Mouse (Mus musculus): ENCODE measurements around the gene Dgki. TPM values are rescaled to one million over a fixed set of nuclear protein-coding genes. Genes with fewer than 3 reads are reported as not detected.

Dgki gene
- total RNA-seq, 1 experiment, result 0.94 TPM

GRCm38 (mm10) chr6:36835351-36835750 lies 464.6 kb downstream of the Dgki start:
- in situ Hi-C loops (cut with MboI; ENCODE audit: low sequenced_read_pairs in 2 of 2, unreplicated experiment in 2 of 2), result no loop called here
- H3K4me3 ChIP-seq (ENCODE audit: insufficient read depth in 1 of 2, low read depth in 1 of 2, low read length in 2 of 2, poor library complexity in 1 of 2, severe bottlenecking in 1 of 2), result no peak overlapping the region
- no peaks in the 10 kb centered on the region for H3K36me3 ChIP-seq (ENCODE audit: control insufficient read depth, insufficient read depth, low read length, poor library complexity, severe bottlenecking)
- no peak overlapping the region for H3K9ac ChIP-seq (ENCODE audit: insufficient read depth, low read depth, low read length, poor library complexity, severe bottlenecking)
- no peak overlapping the region for H3K27ac ChIP-seq (ENCODE audit: insufficient read depth, low read depth, low read length, poor library complexity, severe bottlenecking)
- TF ChIP-seq HCFC1 (IDR thresholded peaks at IDR 0.05; ENCODE audit: borderline replicate concordance, insufficient read depth, low read length) (no peak), CHD2 (IDR thresholded peaks at IDR 0.05; ENCODE audit: low read depth, low read length) (no peak), ZC3H11A (IDR thresholded peaks at IDR 0.05; ENCODE audit: borderline replicate concordance, low read depth, low read length) (no peak), MAFK (IDR thresholded peaks at IDR 0.05; ENCODE audit: insufficient read depth, low read depth, low read length) (no peak), ZNF384 (IDR thresholded peaks at IDR 0.05; ENCODE audit: low read depth, low read length) (no peak)
- no peaks in the 10 kb centered on the region for H3K4me1 ChIP-seq (ENCODE audit: control insufficient read depth in 2 of 2, insufficient read depth in 2 of 2, low read length in 2 of 2, poor library complexity in 1 of 2)
- DNase-seq (ENCODE audit: low read depth, low spot score), result no peak
- no peaks in the 10 kb centered on the region for H3K9me3 ChIP-seq (ENCODE audit: control insufficient read depth, insufficient read depth, low read depth, low read length)

- no peaks in the 10 kb centered on the region for H3K36me3 ChIP-seq (ENCODE audit: control insufficient read depth, insufficient read depth, low read length, poor library complexity, severe bottlenecking)
- in situ Hi-C loops (cut with MboI; ENCODE audit: low sequenced_read_pairs in 2 of 2, unreplicated experiment in 2 of 2), result no loop called here
- no peaks in the 10 kb centered on the region for H3K9me3 ChIP-seq (ENCODE audit: control insufficient read depth, insufficient read depth, low read depth, low read length)
- no peak overlapping the region for H3K27ac ChIP-seq (ENCODE audit: insufficient read depth, low read depth, low read length, poor library complexity, severe bottlenecking)
- no peak for TF ChIP-seq MAFK (IDR thresholded peaks at IDR 0.05; ENCODE audit: insufficient read depth, low read depth, low read length)
- no peak for TF ChIP-seq CHD2 (IDR thresholded peaks at IDR 0.05; ENCODE audit: low read depth, low read length)
- no peak for TF ChIP-seq ZNF384 (IDR thresholded peaks at IDR 0.05; ENCODE audit: low read depth, low read length)
- TF ChIP-seq HCFC1 (IDR thresholded peaks at IDR 0.05; ENCODE audit: borderline replicate concordance, insufficient read depth, low read length), result no peak
- TF ChIP-seq ZC3H11A (IDR thresholded peaks at IDR 0.05; ENCODE audit: borderline replicate concordance, low read depth, low read length), result no peak
- no peak overlapping the region for H3K9ac ChIP-seq (ENCODE audit: insufficient read depth, low read depth, low read length, poor library complexity, severe bottlenecking)
- no peaks in the 10 kb centered on the region for H3K4me1 ChIP-seq (ENCODE audit: control insufficient read depth in 2 of 2, insufficient read depth in 2 of 2, low read length in 2 of 2, poor library complexity in 1 of 2)
- DNase-seq (ENCODE audit: low read depth, low spot score), result no peak
- H3K4me3 ChIP-seq (ENCODE audit: insufficient read depth in 1 of 2, low read depth in 1 of 2, low read length in 2 of 2, poor library complexity in 1 of 2, severe bottlenecking in 1 of 2), result no peak overlapping the region
Observed at GRCm38 (mm10) chr6:36834695-36835265, 465.2 kb downstream of the Dgki start.

- Histone ChIP-seq H3K9ac (ENCODE audit: insufficient read depth, low read depth, low read length, poor library complexity, severe bottlenecking) (no peak overlapping the region), H3K27ac (ENCODE audit: insufficient read depth, low read depth, low read length, poor library complexity, severe bottlenecking) (no peak overlapping the region), H3K4me3 (ENCODE audit: insufficient read depth in 1 of 2, low read depth in 1 of 2, low read length in 2 of 2, poor library complexity in 1 of 2, severe bottlenecking in 1 of 2) (no peak overlapping the region), H3K4me1 (ENCODE audit: control insufficient read depth in 2 of 2, insufficient read depth in 2 of 2, low read length in 2 of 2, poor library complexity in 1 of 2) (no peaks in the 10 kb centered on the region), H3K36me3 (ENCODE audit: control insufficient read depth, insufficient read depth, low read length, poor library complexity, severe bottlenecking) (no peaks in the 10 kb centered on the region), H3K9me3 (ENCODE audit: control insufficient read depth, insufficient read depth, low read depth, low read length) (no peaks in the 10 kb centered on the region)
- TF ChIP-seq CHD2 (IDR thresholded peaks at IDR 0.05; ENCODE audit: low read depth, low read length), result no peak
- TF ChIP-seq HCFC1 (IDR thresholded peaks at IDR 0.05; ENCODE audit: borderline replicate concordance, insufficient read depth, low read length), result no peak
- no peak for TF ChIP-seq MAFK (IDR thresholded peaks at IDR 0.05; ENCODE audit: insufficient read depth, low read depth, low read length)
- TF ChIP-seq ZC3H11A (IDR thresholded peaks at IDR 0.05; ENCODE audit: borderline replicate concordance, low read depth, low read length), result no peak
- no peak for TF ChIP-seq ZNF384 (IDR thresholded peaks at IDR 0.05; ENCODE audit: low read depth, low read length)
- DNase-seq (ENCODE audit: low read depth, low spot score), result no peak
- in situ Hi-C loops (cut with MboI; ENCODE audit: low sequenced_read_pairs in 2 of 2, unreplicated experiment in 2 of 2), result no loop called here
Observed at GRCm38 (mm10) chr6:36832681-36833080, 467.3 kb downstream of the Dgki start.

- Histone ChIP-seq H3K9ac (ENCODE audit: insufficient read depth, low read depth, low read length, poor library complexity, severe bottlenecking) (no peak overlapping the region), H3K4me1 (ENCODE audit: control insufficient read depth in 2 of 2, insufficient read depth in 2 of 2, low read length in 2 of 2, poor library complexity in 1 of 2) (no peaks in the 10 kb centered on the region), H3K27ac (ENCODE audit: insufficient read depth, low read depth, low read length, poor library complexity, severe bottlenecking) (no peak overlapping the region), H3K9me3 (ENCODE audit: control insufficient read depth, insufficient read depth, low read depth, low read length) (no peaks in the 10 kb centered on the region), H3K4me3 (ENCODE audit: insufficient read depth in 1 of 2, low read depth in 1 of 2, low read length in 2 of 2, poor library complexity in 1 of 2, severe bottlenecking in 1 of 2) (no peak overlapping the region), H3K36me3 (ENCODE audit: control insufficient read depth, insufficient read depth, low read length, poor library complexity, severe bottlenecking) (no peaks in the 10 kb centered on the region)
- in situ Hi-C loops (cut with MboI; ENCODE audit: low sequenced_read_pairs in 2 of 2, unreplicated experiment in 2 of 2), result no loop called here
- DNase-seq (ENCODE audit: low read depth, low spot score), result no peak
- TF ChIP-seq ZC3H11A (IDR thresholded peaks at IDR 0.05; ENCODE audit: borderline replicate concordance, low read depth, low read length), result no peak
- no peak for TF ChIP-seq MAFK (IDR thresholded peaks at IDR 0.05; ENCODE audit: insufficient read depth, low read depth, low read length)
- TF ChIP-seq ZNF384 (IDR thresholded peaks at IDR 0.05; ENCODE audit: low read depth, low read length), result no peak
- no peak for TF ChIP-seq CHD2 (IDR thresholded peaks at IDR 0.05; ENCODE audit: low read depth, low read length)
- no peak for TF ChIP-seq HCFC1 (IDR thresholded peaks at IDR 0.05; ENCODE audit: borderline replicate concordance, insufficient read depth, low read length)
Observed at GRCm38 (mm10) chr6:36832207-36832606, 467.8 kb downstream of the Dgki start.

Measured in ES-E14 (cell line).